Mouse (Mus musculus): Measurements from ENCODE around the gene Wee2. TPM values are rescaled to one million over a fixed set of nuclear protein-coding genes. Genes with fewer than 3 reads are reported as not detected.

The Wee2 gene
- polyA plus RNA-seq, 1 experiment = not detected

- TF ChIP-seq CTCF (IDR thresholded peaks at IDR 0.05; ENCODE audit: control insufficient read depth, insufficient read depth, insufficient replicate concordance, low read depth, low read length) = no peak
- no peak for TF ChIP-seq POLR2A (IDR thresholded peaks at IDR 0.05; ENCODE audit: control insufficient read depth, low read depth, low read length)
- Histone ChIP-seq H3K4me3 (ENCODE audit: control insufficient read depth, low read depth, low read length) (no peak within 1 kb of the TSS), H3K27ac (ENCODE audit: control insufficient read depth, insufficient read depth, low read depth, low read length) (no peak within 1 kb of the TSS), H3K36me3 (ENCODE audit: control insufficient read depth, insufficient read depth, low read length) (no peaks in the 10 kb centered on the region), H3K4me1 (ENCODE audit: control insufficient read depth, insufficient read depth, low read length) (no peaks in the 10 kb centered on the region), H3K27me3 (ENCODE audit: control insufficient read depth, insufficient read depth, low read length) (no peaks in the 10 kb centered on the region)
Observed at GRCm38 (mm10) chr6:40490933-40491332, 52.0 kb downstream of the Wee2 start, which contains the start of gene Tas2r137. Gene Tas2r137, plus strand, starts transcription at chr6:40491233.

GRCm38 (mm10) chr6:40493229-40493628 is 54.3 kb downstream of the Wee2 start, which contains the start of gene Tas2r108:
Gene Tas2r108, plus strand, starts transcription at chr6:40493529.
- Histone ChIP-seq H3K4me3 (ENCODE audit: control insufficient read depth, low read depth, low read length) (no peak within 1 kb of the TSS), H3K27me3 (ENCODE audit: control insufficient read depth, insufficient read depth, low read length) (no peaks in the 10 kb centered on the region), H3K4me1 (ENCODE audit: control insufficient read depth, insufficient read depth, low read length) (no peaks in the 10 kb centered on the region), H3K36me3 (ENCODE audit: control insufficient read depth, insufficient read depth, low read length) (no peaks in the 10 kb centered on the region), H3K27ac (ENCODE audit: control insufficient read depth, insufficient read depth, low read depth, low read length) (no peak within 1 kb of the TSS)
- TF ChIP-seq CTCF (IDR thresholded peaks at IDR 0.05; ENCODE audit: control insufficient read depth, insufficient read depth, insufficient replicate concordance, low read depth, low read length) = no peak
- no peak for TF ChIP-seq POLR2A (IDR thresholded peaks at IDR 0.05; ENCODE audit: control insufficient read depth, low read depth, low read length)

Other genes with a start within 250 kb of the Wee2 start
- 9.3 and 10.3 TPM in 2 replicates for gene Agk, start 113.9 kb upstream of the Wee2 start, polyA plus RNA-seq (2012; rRNA removed)
- 1.4 and 3.2 TPM in 2 replicates for gene E330009J07Rik, start 3.0 kb upstream of the Wee2 start, polyA plus RNA-seq (2012; rRNA removed)
- 5.0 and 7.4 TPM in 2 replicates for gene Ssbp1, start 32.3 kb downstream of the Wee2 start, polyA plus RNA-seq (2012; rRNA removed)
- 0.12 TPM in 1 of 2 replicates, not detected in the other for gene Tas2r137, start 52.1 kb downstream of the Wee2 start, polyA plus RNA-seq (2012; rRNA removed)
- 0.10 TPM in 1 of 2 replicates, not detected in the other for gene Tas2r108, start 54.4 kb downstream of the Wee2 start, polyA plus RNA-seq (2012; rRNA removed)
- gene Prss37, start 80.4 kb downstream of the Wee2 start, polyA plus RNA-seq (2012; rRNA removed) = 233 and 273 TPM in 2 replicates
- not detected in 2 replicates for gene Olfr461, start 116.0 kb downstream of the Wee2 start, polyA plus RNA-seq (2012; rRNA removed)
- 0.19 TPM in 1 of 2 replicates, not detected in the other for gene Olfr460, start 130.4 kb downstream of the Wee2 start, polyA plus RNA-seq (2012; rRNA removed)
- 0.24 TPM in 1 of 2 replicates, not detected in the other for gene Clec5a, start 146.7 kb downstream of the Wee2 start, polyA plus RNA-seq (2012; rRNA removed)
- gene Tas2r138, start 174.2 kb downstream of the Wee2 start, polyA plus RNA-seq (2012; rRNA removed) = not detected in 2 replicates
- 2.2 and 2.3 TPM in 2 replicates for gene Mgam, start 189.7 kb downstream of the Wee2 start, polyA plus RNA-seq (2012; rRNA removed)

Measured in testis, adult 2 months (tissue).